Mouse (Mus musculus): ENCODE measurements around the gene Smchd1. TPM values are rescaled to one million over a fixed set of nuclear protein-coding genes. Genes with fewer than 3 reads are reported as not detected.

The Smchd1 gene
- 107 and 113 TPM in 2 replicates for polyA plus RNA-seq (2011; ENCODE audit: insufficient read depth, insufficient read length, low read depth, missing spikeins)

- no peak within 1 kb of the TSS for H3K27ac ChIP-seq (ENCODE audit: insufficient read depth, low read length)
- no peak for TF ChIP-seq POLR2A (IDR thresholded peaks at IDR 0.05; ENCODE audit: insufficient read depth, low read length)
- TF ChIP-seq EP300 (IDR thresholded peaks at IDR 0.05; ENCODE audit: insufficient read depth, low read depth, low read length) = no peak
- no peak for TF ChIP-seq CTCF (IDR thresholded peaks at IDR 0.05; ENCODE audit: low read depth, low read length)
- H3K9me3 ChIP-seq (replicated peaks; ENCODE audit: control insufficient read depth, insufficient read depth, low read length, poor library complexity, severe bottlenecking) = no peaks in the 10 kb centered on the region
- no peaks in the 10 kb centered on the region for H3K27me3 ChIP-seq (ENCODE audit: control insufficient read depth, insufficient read depth, low read length, poor library complexity, severe bottlenecking)
- peak within 1 kb of the TSS; percentile 89 for H3K9ac ChIP-seq (ENCODE audit: low read depth, poor library complexity, severe bottlenecking)
- H3K36me3 ChIP-seq (ENCODE audit: control insufficient read depth, insufficient read depth, low read length, poor library complexity, severe bottlenecking) = no peaks in the 10 kb centered on the region
- H3K4me1 ChIP-seq (ENCODE audit: control insufficient read depth, insufficient read depth, low read length) = no peaks in the 10 kb centered on the region
- H3K4me3 ChIP-seq (ENCODE audit: low read depth, low read length) = peak within 1 kb of the TSS; percentile 92
Observed at GRCm38 (mm10) chr17:71474762-71475704, at the start of gene Smchd1. TSS of gene Smchd1 (minus strand) at chr17:71475343.

GRCm38 (mm10) chr17:71510297-71510696 is 35.2 kb upstream of the Smchd1 start:
- peaks cover 41% of the 10 kb centered on the region for H3K36me3 ChIP-seq (ENCODE audit: control insufficient read depth, insufficient read depth, low read length, poor library complexity, severe bottlenecking)
- no peak for TF ChIP-seq CTCF (IDR thresholded peaks at IDR 0.05; ENCODE audit: low read depth, low read length)
- no peak for TF ChIP-seq EP300 (IDR thresholded peaks at IDR 0.05; ENCODE audit: insufficient read depth, low read depth, low read length)
- TF ChIP-seq POLR2A (IDR thresholded peaks at IDR 0.05; ENCODE audit: insufficient read depth, low read length) = no peak
- no peak overlapping the region for H3K9ac ChIP-seq (ENCODE audit: low read depth, poor library complexity, severe bottlenecking)
- H3K4me1 ChIP-seq (ENCODE audit: control insufficient read depth, insufficient read depth, low read length) = no peaks in the 10 kb centered on the region
- H3K4me3 ChIP-seq (ENCODE audit: low read depth, low read length) = no peak overlapping the region
- H3K9me3 ChIP-seq (replicated peaks; ENCODE audit: control insufficient read depth, insufficient read depth, low read length, poor library complexity, severe bottlenecking) = no peaks in the 10 kb centered on the region
- no peaks in the 10 kb centered on the region for H3K27me3 ChIP-seq (ENCODE audit: control insufficient read depth, insufficient read depth, low read length, poor library complexity, severe bottlenecking)
- no peak overlapping the region for H3K27ac ChIP-seq (ENCODE audit: insufficient read depth, low read length)

- Histone ChIP-seq H3K27me3 (ENCODE audit: control insufficient read depth, insufficient read depth, low read length, poor library complexity, severe bottlenecking) (no peaks in the 10 kb centered on the region), H3K4me3 (ENCODE audit: low read depth, low read length) (no peak overlapping the region), H3K9me3 (replicated peaks; ENCODE audit: control insufficient read depth, insufficient read depth, low read length, poor library complexity, severe bottlenecking) (no peaks in the 10 kb centered on the region), H3K4me1 (ENCODE audit: control insufficient read depth, insufficient read depth, low read length) (no peaks in the 10 kb centered on the region), H3K9ac (ENCODE audit: low read depth, poor library complexity, severe bottlenecking) (no peak overlapping the region), H3K27ac (ENCODE audit: insufficient read depth, low read length) (no peak overlapping the region), H3K36me3 (ENCODE audit: control insufficient read depth, insufficient read depth, low read length, poor library complexity, severe bottlenecking) (peaks cover 53% of the 10 kb centered on the region)
- TF ChIP-seq POLR2A (IDR thresholded peaks at IDR 0.05; ENCODE audit: insufficient read depth, low read length) (no peak), CTCF (IDR thresholded peaks at IDR 0.05; ENCODE audit: low read depth, low read length) (no peak), EP300 (IDR thresholded peaks at IDR 0.05; ENCODE audit: insufficient read depth, low read depth, low read length) (no peak)
Observed at GRCm38 (mm10) chr17:71506832-71507231, 31.7 kb upstream of the Smchd1 start.

DNA sequence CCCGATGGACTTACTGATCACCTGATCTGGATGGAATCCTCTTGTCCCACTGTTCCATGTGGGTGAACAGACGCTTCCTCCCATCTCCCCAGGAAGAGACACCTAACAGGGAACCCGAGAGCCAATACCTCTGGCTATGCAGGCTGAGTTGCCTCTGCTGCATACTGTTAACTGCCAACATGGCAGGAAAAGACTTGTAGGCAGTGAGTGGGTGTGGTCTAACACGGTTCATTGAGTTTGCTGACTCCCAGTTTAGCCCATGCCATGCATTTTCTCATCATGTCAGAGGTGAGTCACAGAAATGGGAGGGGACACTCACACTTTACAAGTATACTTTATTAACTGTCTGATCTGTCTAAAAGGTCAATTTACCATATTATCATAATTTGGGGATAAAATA is 20.6 kb upstream of the Smchd1 start:
- Histone ChIP-seq H3K27me3 (ENCODE audit: control insufficient read depth, insufficient read depth, low read length, poor library complexity, severe bottlenecking) (no peaks in the 10 kb centered on the region), H3K4me1 (ENCODE audit: control insufficient read depth, insufficient read depth, low read length) (no peaks in the 10 kb centered on the region), H3K9ac (ENCODE audit: low read depth, poor library complexity, severe bottlenecking) (no peak overlapping the region), H3K27ac (ENCODE audit: insufficient read depth, low read length) (no peak overlapping the region), H3K36me3 (ENCODE audit: control insufficient read depth, insufficient read depth, low read length, poor library complexity, severe bottlenecking) (peaks cover 24% of the 10 kb centered on the region), H3K9me3 (replicated peaks; ENCODE audit: control insufficient read depth, insufficient read depth, low read length, poor library complexity, severe bottlenecking) (no peaks in the 10 kb centered on the region), H3K4me3 (ENCODE audit: low read depth, low read length) (no peak overlapping the region)
- TF ChIP-seq POLR2A (IDR thresholded peaks at IDR 0.05; ENCODE audit: insufficient read depth, low read length) = no peak
- no peak for TF ChIP-seq CTCF (IDR thresholded peaks at IDR 0.05; ENCODE audit: low read depth, low read length)
- no peak for TF ChIP-seq EP300 (IDR thresholded peaks at IDR 0.05; ENCODE audit: insufficient read depth, low read depth, low read length)

DNA sequence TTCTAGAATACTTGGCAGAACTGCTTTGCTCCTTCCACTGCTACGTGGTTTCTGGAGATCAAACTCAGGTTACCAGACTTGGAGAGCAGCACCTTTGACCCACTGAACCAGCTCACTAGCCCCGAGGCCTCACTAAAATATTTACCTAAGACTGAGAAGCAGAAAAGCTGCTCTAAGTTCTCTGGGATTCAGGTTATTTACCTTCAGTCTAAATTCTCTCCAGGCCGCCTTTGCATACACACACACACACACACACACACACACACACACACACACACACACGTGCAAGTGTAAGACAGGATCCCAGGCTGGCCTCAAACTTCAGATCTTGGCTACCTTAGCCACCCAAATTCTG is 16.2 kb upstream of the Smchd1 start:
- no peak for TF ChIP-seq POLR2A (IDR thresholded peaks at IDR 0.05; ENCODE audit: insufficient read depth, low read length)
- no peak for TF ChIP-seq CTCF (IDR thresholded peaks at IDR 0.05; ENCODE audit: low read depth, low read length)
- no peak for TF ChIP-seq EP300 (IDR thresholded peaks at IDR 0.05; ENCODE audit: insufficient read depth, low read depth, low read length)
- H3K9me3 ChIP-seq (replicated peaks; ENCODE audit: control insufficient read depth, insufficient read depth, low read length, poor library complexity, severe bottlenecking) = no peaks in the 10 kb centered on the region
- no peaks in the 10 kb centered on the region for H3K36me3 ChIP-seq (ENCODE audit: control insufficient read depth, insufficient read depth, low read length, poor library complexity, severe bottlenecking)
- H3K9ac ChIP-seq (ENCODE audit: low read depth, poor library complexity, severe bottlenecking) = no peak overlapping the region
- no peak overlapping the region for H3K4me3 ChIP-seq (ENCODE audit: low read depth, low read length)
- no peaks in the 10 kb centered on the region for H3K4me1 ChIP-seq (ENCODE audit: control insufficient read depth, insufficient read depth, low read length)
- no peak overlapping the region for H3K27ac ChIP-seq (ENCODE audit: insufficient read depth, low read length)
- no peaks in the 10 kb centered on the region for H3K27me3 ChIP-seq (ENCODE audit: control insufficient read depth, insufficient read depth, low read length, poor library complexity, severe bottlenecking)
